Mouse (Mus musculus) left cerebral cortex, adult 18-20 months (tissue): Measurements from ENCODE around the gene Dennd2a. TPM values are rescaled to one million over a fixed set of nuclear protein-coding genes. Genes with fewer than 3 reads are reported as not detected.

ENCODE experiments used
- DNase-seq, 2 experiments: peaks; one replicate each; pipeline ENCODE4 v3.0.0; 2021 to 2022; ENCODE audit warnings: low spot score in 2 of 2, mixed read lengths in 1 of 2
- total RNA-seq, 2 experiments: library from RNA; stranded (reverse); gene quantifications; 2 replicates each; pipeline ENCODE4 v1.2.3; 2021

Gene Dennd2a
- total RNA-seq, 2 experiments from 2014 or later, result 25.6 to 26.8 TPM

GRCm38 (mm10) chr6:39523161-39523560, 34.5 kb downstream of the Dennd2a start:
- no peak for DNase-seq

- DNase-seq, result no peak
These were observed 35.2 kb downstream of the Dennd2a start for GRCm38 (mm10) chr6:39522425-39522824.

- DNase-seq, result no peak
These were observed 41.9 kb downstream of the Dennd2a start for GRCm38 (mm10) chr6:39515739-39516131.

GRCm38 (mm10) chr6:39515040-39515738, 42.5 kb downstream of the Dennd2a start:
- DNase-seq, result peak in 1 of 2 experiments; percentile 24

- no peak for DNase-seq
These were observed 54.2 kb downstream of the Dennd2a start for GRCm38 (mm10) chr6:39503476-39503875.

- peak in 1 of 2 experiments; percentile 12 for DNase-seq
These were observed 60.5 kb downstream of the Dennd2a start for GRCm38 (mm10) chr6:39497165-39497564.

GRCm38 (mm10) chr6:39493129-39493714, 64.4 kb downstream of the Dennd2a start:
- DNase-seq, result peak; percentile 65 to 67

GRCm38 (mm10) chr6:39492161-39492560, 65.5 kb downstream of the Dennd2a start:
- no peak for DNase-seq

GRCm38 (mm10) chr6:39491203-39491602, 66.5 kb downstream of the Dennd2a start:
- no peak for DNase-seq

GRCm38 (mm10) chr6:39488292-39488691, 69.4 kb downstream of the Dennd2a start:
- DNase-seq, result peak; percentile 49 to 62

- DNase-seq, result no peak
These were observed 74.0 kb downstream of the Dennd2a start for GRCm38 (mm10) chr6:39483656-39484055.

- peak in 1 of 2 experiments; percentile 50 for DNase-seq
These were observed 79.0 kb downstream of the Dennd2a start for GRCm38 (mm10) chr6:39478509-39479150.

GRCm38 (mm10) chr6:39476617-39477016, 81.0 kb downstream of the Dennd2a start:
- DNase-seq, result no peak

GRCm38 (mm10) chr6:39474424-39474823, 83.2 kb downstream of the Dennd2a start:
- no peak for DNase-seq

- DNase-seq, result no peak
These were observed 84.8 kb downstream of the Dennd2a start for GRCm38 (mm10) chr6:39472837-39473236.

- no peak for DNase-seq
These were observed 85.4 kb downstream of the Dennd2a start for GRCm38 (mm10) chr6:39472271-39472670.

GRCm38 (mm10) chr6:39470076-39470475, 87.6 kb downstream of the Dennd2a start:
- DNase-seq, result peak; percentile 73 to 80

- no peak for DNase-seq
These were observed 88.2 kb downstream of the Dennd2a start for GRCm38 (mm10) chr6:39469427-39469826.

GRCm38 (mm10) chr6:39462621-39463538, 94.8 kb downstream of the Dennd2a start:
- peak; percentile 88 to 92 for DNase-seq

- no peak for DNase-seq
These were observed 97.6 kb downstream of the Dennd2a start for GRCm38 (mm10) chr6:39460040-39460439.
